Mouse (Mus musculus) embryonic facial prominence, embryonic 15.5 days (tissue): ENCODE measurements at regions not wholly inside any gene's neighbourhood (a gene's known extent, or its start where the extent isn't known, plus 50 kb on each side); places are given as distances from the start of the nearest gene placed in this dataset.

Experiments
- ATAC-seq: fragments of 200-750 bp; cut with Nextera tagmentation; 2 replicates; pipeline ENCODE4 v1.8.0; 2017; ENCODE audit warnings: low read depth, moderate TSS enrichment; ENCODE audit not compliant: insufficient number of reproducible peaks, low FRiP score, low TSS enrichment
- H3K27ac ChIP-seq: fragments of 300-500 bp; sonication (generic); replicated peaks from 2 replicates; pipeline ENCODE4 v1.5.1; 2015; ENCODE audit warnings: mild to moderate bottlenecking, inconsistent platforms
- H3K27me3 ChIP-seq: fragments of 300-500 bp; sonication (generic); 2 replicates; pipeline ENCODE4 v1.6.1; 2015; ENCODE audit warnings: inconsistent platforms
- H3K36me3 ChIP-seq: fragments of 300-500 bp; sonication (generic); 2 replicates; pipeline ENCODE4 v1.6.1; 2015; ENCODE audit warnings: mild to moderate bottlenecking, inconsistent platforms
- H3K4me1 ChIP-seq: fragments of 300-500 bp; sonication (generic); 2 replicates; pipeline ENCODE4 v1.6.1; 2015; ENCODE audit warnings: inconsistent platforms
- H3K4me2 ChIP-seq: fragments of 300-500 bp; sonication (generic); replicated peaks from 2 replicates; pipeline ENCODE4 v1.6.1; 2015; ENCODE audit warnings: mild to moderate bottlenecking, inconsistent platforms
- H3K4me3 ChIP-seq: fragments of 300-500 bp; sonication (generic); replicated peaks from 2 replicates; pipeline ENCODE4 v1.5.1; 2015; ENCODE audit warnings: mild to moderate bottlenecking, inconsistent platforms
- H3K9ac ChIP-seq: fragments of 300-500 bp; sonication (generic); 2 replicates; pipeline ENCODE4 v1.6.1; 2015; ENCODE audit warnings: inconsistent platforms
- H3K9me3 ChIP-seq: fragments of 300-500 bp; sonication (generic); replicated peaks from 2 replicates; pipeline ENCODE4 v1.6.1; 2016; ENCODE audit warnings: inconsistent platforms
- WGBS: fragments of 180-500 bp; shearing (Covaris S2); methylation state at CpG from one replicate; pipeline ENCODE4 v1.1.7; 2015; 5-methylcytosine and 5-hydroxymethylcytosine counted together

DNA sequence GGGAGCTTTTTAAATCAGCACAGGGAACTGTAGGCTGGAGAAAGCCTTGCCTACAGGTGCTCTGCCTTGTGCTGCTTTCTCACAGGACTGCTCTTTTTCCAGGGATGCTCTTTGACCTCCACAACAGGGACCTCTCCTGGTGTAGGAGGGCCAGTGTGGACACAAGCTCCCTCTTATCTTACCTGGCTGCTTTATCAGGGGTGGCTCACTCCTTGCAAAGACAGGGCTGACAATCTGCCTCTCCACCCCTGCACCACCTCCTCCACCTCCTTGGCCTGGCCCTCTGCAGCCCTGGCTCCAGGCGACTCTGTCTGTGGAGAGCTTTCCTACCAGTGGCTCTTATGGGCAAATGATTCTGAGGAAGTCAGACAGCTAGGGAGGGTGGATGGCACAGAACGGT lies 107.7 kb downstream of the Zfp706 start:
- ATAC-seq: no peak
- no peaks in the 10 kb centered on the region for H3K27me3 ChIP-seq
- no peaks in the 10 kb centered on the region for H3K36me3 ChIP-seq
- no peak overlapping the region for H3K9ac ChIP-seq
- no peak overlapping the region for H3K27ac ChIP-seq
- no peaks in the 10 kb centered on the region for H3K9me3 ChIP-seq
- peaks cover 18% of the 10 kb centered on the region for H3K4me1 ChIP-seq
- WGBS: 68% methylated on average over 2 of the region's 2 CpGs
- no peak overlapping the region for H3K4me3 ChIP-seq
- no peak overlapping the region for H3K4me2 ChIP-seq

- Histone ChIP-seq H3K4me1 (peaks cover 18% of the 10 kb centered on the region), H3K9ac (no peak overlapping the region), H3K36me3 (no peaks in the 10 kb centered on the region), H3K4me2 (no peak overlapping the region), H3K27me3 (no peaks in the 10 kb centered on the region), H3K4me3 (no peak overlapping the region), H3K9me3 (no peaks in the 10 kb centered on the region), H3K27ac (no peak overlapping the region)
- ATAC-seq: no peak
- WGBS: 86% methylated on average over 11 of the region's 11 CpGs
Measured at GRCm38 (mm10) chr15:36898857-36899523, 108.6 kb downstream of the Zfp706 start.

DNA sequence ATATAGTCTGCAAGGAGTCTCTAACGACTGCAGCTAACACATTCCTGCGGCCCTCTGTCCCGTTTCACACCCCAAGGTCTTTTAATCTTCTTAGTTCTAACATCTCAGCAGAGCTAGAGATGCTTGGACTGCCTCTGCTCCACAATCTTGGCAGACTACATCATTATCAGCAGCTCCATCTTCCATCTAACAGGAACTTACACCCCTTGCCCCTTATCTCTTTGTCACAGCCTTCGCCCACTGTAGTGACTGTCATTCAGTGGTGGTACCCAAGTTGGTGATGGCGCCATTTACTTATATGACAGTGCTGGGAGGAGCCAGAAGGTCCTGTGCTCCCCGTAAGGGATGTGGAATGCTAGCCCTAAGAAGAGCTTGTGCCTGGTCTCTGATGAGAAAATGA lies 109.2 kb downstream of the Zfp706 start:
- H3K27me3 ChIP-seq: no peaks in the 10 kb centered on the region
- peaks cover 18% of the 10 kb centered on the region for H3K4me1 ChIP-seq
- 93% methylated on average over 6 of the region's 6 CpGs for WGBS
- ATAC-seq: no peak
- H3K9me3 ChIP-seq: no peaks in the 10 kb centered on the region
- H3K4me3 ChIP-seq: no peak overlapping the region
- H3K27ac ChIP-seq: no peak overlapping the region
- no peak overlapping the region for H3K9ac ChIP-seq
- H3K36me3 ChIP-seq: no peaks in the 10 kb centered on the region
- H3K4me2 ChIP-seq: no peak overlapping the region

- Histone ChIP-seq H3K9me3 (no peaks in the 10 kb centered on the region), H3K36me3 (no peaks in the 10 kb centered on the region), H3K4me2 (no peak overlapping the region), H3K4me3 (no peak overlapping the region), H3K4me1 (peaks cover 22% of the 10 kb centered on the region), H3K27me3 (no peaks in the 10 kb centered on the region), H3K27ac (no peak overlapping the region), H3K9ac (no peak overlapping the region)
- 72% methylated on average over 4 of the region's 4 CpGs for WGBS
- no peak for ATAC-seq
Measured at GRCm38 (mm10) chr15:36896265-36896664, 111.3 kb downstream of the Zfp706 start.

GRCm38 (mm10) chr15:36895031-36895430 lies 112.5 kb downstream of the Zfp706 start:
- Histone ChIP-seq H3K4me1 (peaks cover 14% of the 10 kb centered on the region), H3K9ac (no peak overlapping the region), H3K27me3 (0 out of 2 replicates have a peak, but pooled peaks cover 3% of the 10 kb centered on the region), H3K4me2 (no peak overlapping the region), H3K4me3 (no peak overlapping the region), H3K27ac (no peak overlapping the region), H3K36me3 (no peaks in the 10 kb centered on the region), H3K9me3 (no peaks in the 10 kb centered on the region)
- ATAC-seq: no peak
- 89% methylated on average over 4 of the region's 4 CpGs for WGBS

GRCm38 (mm10) chr15:36893407-36893969 lies 114.1 kb downstream of the Zfp706 start:
- no peaks in the 10 kb centered on the region for H3K36me3 ChIP-seq
- no peak overlapping the region for H3K4me2 ChIP-seq
- WGBS: 47% methylated on average over 4 of the region's 4 CpGs
- ATAC-seq: no peak
- H3K4me1 ChIP-seq: peaks cover 14% of the 10 kb centered on the region
- H3K4me3 ChIP-seq: no peak overlapping the region
- no peak overlapping the region for H3K9ac ChIP-seq
- H3K27me3 ChIP-seq: 0 out of 2 replicates have a peak, but pooled peaks cover 3% of the 10 kb centered on the region
- no peaks in the 10 kb centered on the region for H3K9me3 ChIP-seq
- H3K27ac ChIP-seq: no peak overlapping the region

- H3K9ac ChIP-seq: no peak overlapping the region
- WGBS: 12% methylated on average over 15 of the region's 15 CpGs
- no peak for ATAC-seq
- H3K4me1 ChIP-seq: peaks cover 14% of the 10 kb centered on the region
- no peaks in the 10 kb centered on the region for H3K9me3 ChIP-seq
- no peaks in the 10 kb centered on the region for H3K36me3 ChIP-seq
- H3K27me3 ChIP-seq: 0 out of 2 replicates have a peak, but pooled peaks cover 3% of the 10 kb centered on the region
- H3K27ac ChIP-seq: no peak overlapping the region
- no peak overlapping the region for H3K4me3 ChIP-seq
- H3K4me2 ChIP-seq: 0 out of 2 replicates have a peak overlapping the region, but pooled peaks have one; percentile 8
Measured at GRCm38 (mm10) chr15:36892576-36893205, 114.9 kb downstream of the Zfp706 start.

DNA sequence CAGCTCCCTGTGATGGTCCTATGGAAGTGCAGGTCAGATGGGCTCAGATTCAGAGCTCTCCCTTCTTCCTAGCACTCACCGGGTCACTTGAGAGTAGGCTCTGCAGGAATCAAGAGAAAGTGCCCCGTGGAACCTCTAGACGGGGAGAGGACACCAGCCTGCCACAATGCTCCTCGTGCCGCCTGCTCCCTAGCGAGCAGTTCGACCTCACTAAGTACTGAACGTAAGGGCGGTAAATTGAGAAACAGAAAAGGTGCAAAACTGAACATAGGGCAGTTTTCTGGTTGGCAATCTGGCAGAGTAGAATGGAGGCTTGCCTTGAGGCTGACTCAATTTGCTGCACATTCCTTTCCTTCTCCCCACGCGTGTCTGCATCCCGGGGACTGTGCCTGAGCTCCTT lies 115.7 kb downstream of the Zfp706 start:
- no peak overlapping the region for H3K4me2 ChIP-seq
- WGBS: 20% methylated on average over 12 of the region's 12 CpGs
- H3K36me3 ChIP-seq: no peaks in the 10 kb centered on the region
- H3K27me3 ChIP-seq: 0 out of 2 replicates have a peak, but pooled peaks cover 3% of the 10 kb centered on the region
- H3K27ac ChIP-seq: no peak overlapping the region
- H3K9ac ChIP-seq: no peak overlapping the region
- peaks cover 14% of the 10 kb centered on the region for H3K4me1 ChIP-seq
- H3K4me3 ChIP-seq: no peak overlapping the region
- ATAC-seq: no peak
- H3K9me3 ChIP-seq: no peaks in the 10 kb centered on the region

DNA sequence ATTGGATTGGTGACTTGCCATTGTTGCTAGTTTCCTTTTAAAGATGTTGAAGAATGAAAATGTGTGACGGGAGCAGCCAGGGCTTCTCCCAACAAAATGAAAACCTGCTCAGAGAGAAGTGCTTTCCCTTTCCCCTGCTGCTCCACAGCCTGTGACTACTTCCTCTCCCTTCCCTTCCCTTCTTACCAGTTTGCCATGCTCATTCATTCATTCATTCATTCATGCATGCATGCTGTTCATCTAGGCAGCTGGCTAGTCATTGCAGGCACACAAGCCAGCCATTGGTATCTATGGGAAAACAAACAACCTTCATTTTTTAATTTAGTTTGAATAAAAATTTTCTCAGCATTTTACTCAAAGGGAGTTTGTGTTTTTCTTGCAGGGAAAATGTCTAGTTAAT lies 116.3 kb downstream of the Zfp706 start:
- H3K27ac ChIP-seq: no peak overlapping the region
- H3K4me2 ChIP-seq: no peak overlapping the region
- H3K4me1 ChIP-seq: peaks cover 14% of the 10 kb centered on the region
- WGBS: 84% methylated on average over 1 of the region's 1 CpGs
- H3K9ac ChIP-seq: no peak overlapping the region
- H3K9me3 ChIP-seq: no peaks in the 10 kb centered on the region
- ATAC-seq: no peak
- H3K4me3 ChIP-seq: no peak overlapping the region
- no peaks in the 10 kb centered on the region for H3K36me3 ChIP-seq
- H3K27me3 ChIP-seq: 0 out of 2 replicates have a peak, but pooled peaks cover 3% of the 10 kb centered on the region

GRCm38 (mm10) chr15:36889072-36889471 lies 118.5 kb downstream of the Zfp706 start:
- no peak for ATAC-seq
- no peak overlapping the region for H3K27ac ChIP-seq
- WGBS: 76% methylated on average over 3 of the region's 3 CpGs
- peaks cover 31% of the 10 kb centered on the region for H3K4me1 ChIP-seq
- H3K36me3 ChIP-seq: no peaks in the 10 kb centered on the region
- H3K27me3 ChIP-seq: 0 out of 2 replicates have a peak, but pooled peaks cover 3% of the 10 kb centered on the region
- no peak overlapping the region for H3K4me2 ChIP-seq
- no peak overlapping the region for H3K4me3 ChIP-seq
- H3K9me3 ChIP-seq: no peaks in the 10 kb centered on the region
- no peak overlapping the region for H3K9ac ChIP-seq

GRCm38 (mm10) chr15:36888351-36889069 lies 119.1 kb downstream of the Zfp706 start:
- Histone ChIP-seq H3K36me3 (no peaks in the 10 kb centered on the region), H3K4me1 (peaks cover 31% of the 10 kb centered on the region), H3K9ac (no peak overlapping the region), H3K27ac (no peak overlapping the region), H3K4me3 (no peak overlapping the region), H3K27me3 (0 out of 2 replicates have a peak, but pooled peaks cover 3% of the 10 kb centered on the region), H3K9me3 (no peaks in the 10 kb centered on the region), H3K4me2 (no peak overlapping the region)
- no peak for ATAC-seq
- 67% methylated on average over 11 of the region's 11 CpGs for WGBS
